Mouse (Mus musculus): Measurements from ENCODE around the gene Furin. TPM values are rescaled to one million over a fixed set of nuclear protein-coding genes. Genes with fewer than 3 reads are reported as not detected.
"Not testable (repeated sequence)": the region's sequence is repeated elsewhere in the genome, so short reads cannot be mapped to it uniquely, and the experiment has no call there.

The Furin gene
- total RNA-seq, 2 experiments from 2014 or later, result 38.0 to 40.7 TPM

DNA sequence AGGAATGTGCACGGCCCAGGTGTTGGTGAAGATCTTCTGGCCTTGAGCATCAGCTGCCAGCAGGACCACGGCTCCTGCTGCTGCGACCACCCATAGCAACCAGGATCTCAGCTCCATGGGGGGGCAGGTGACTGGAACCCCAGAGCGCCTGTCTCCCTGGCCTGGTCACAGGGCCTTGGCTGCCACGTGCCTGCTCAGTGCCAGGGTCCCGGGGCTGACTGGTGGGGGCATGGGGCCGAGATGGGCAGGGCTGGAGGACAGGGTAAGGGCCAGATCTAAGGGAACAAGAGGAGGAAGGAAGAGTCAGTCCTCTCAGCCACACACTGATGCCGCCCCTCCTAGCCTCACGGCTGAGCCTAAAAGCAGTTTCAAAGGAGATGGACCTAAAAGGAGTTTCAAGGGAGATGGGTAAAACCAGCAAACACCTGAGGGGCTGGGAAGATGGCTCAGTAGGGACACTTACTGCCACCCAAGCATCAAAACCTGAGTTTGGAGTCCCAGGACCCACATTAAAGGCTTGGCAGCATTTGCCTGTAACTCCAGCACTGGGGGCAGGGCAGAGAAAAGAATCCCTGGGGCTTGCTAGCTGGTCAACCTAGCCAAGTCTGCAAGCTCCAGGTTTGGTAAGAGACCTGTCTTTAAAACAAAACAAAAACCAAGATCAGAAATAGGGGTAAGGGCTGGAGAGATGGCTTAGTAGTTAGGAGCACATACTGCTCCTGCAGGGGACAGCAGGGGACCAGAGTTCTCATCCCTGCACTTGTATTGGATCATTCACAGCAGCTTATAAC is 6.4 kb downstream of the Furin start:
- TF ChIP-seq CTCF (IDR thresholded peaks at IDR 0.05), result no peak; the same call in 1 of the 2 replicates
- Histone ChIP-seq H3K27ac (peak overlapping the region; percentile 74), H3K4me3 (no peak overlapping the region)
- intact Hi-C loops (cut with DNase I), result loop anchor here (5.0 kb wide), 1 partner anchor 138 kb away; the partner anchor contains the start of gene Blm
- no peak for DNase-seq (ENCODE audit: extremely low spot score in 1 of 2, low spot score in 2 of 2)

GRCm38 (mm10) chr7:80397986-80398385 is 7.2 kb downstream of the Furin start:
- Histone ChIP-seq H3K4me3 (no peak overlapping the region), H3K27ac (peak overlapping the region; percentile 74)
- DNase-seq (ENCODE audit: extremely low spot score in 1 of 2, low spot score in 2 of 2), result peak; percentile 41 to 66
- TF ChIP-seq CTCF (IDR thresholded peaks at IDR 0.05), result no peak
- intact Hi-C loops (cut with DNase I), result loop anchor here (5.0 kb wide), 1 partner anchor 139 kb away; the partner anchor contains the start of gene Blm

DNA sequence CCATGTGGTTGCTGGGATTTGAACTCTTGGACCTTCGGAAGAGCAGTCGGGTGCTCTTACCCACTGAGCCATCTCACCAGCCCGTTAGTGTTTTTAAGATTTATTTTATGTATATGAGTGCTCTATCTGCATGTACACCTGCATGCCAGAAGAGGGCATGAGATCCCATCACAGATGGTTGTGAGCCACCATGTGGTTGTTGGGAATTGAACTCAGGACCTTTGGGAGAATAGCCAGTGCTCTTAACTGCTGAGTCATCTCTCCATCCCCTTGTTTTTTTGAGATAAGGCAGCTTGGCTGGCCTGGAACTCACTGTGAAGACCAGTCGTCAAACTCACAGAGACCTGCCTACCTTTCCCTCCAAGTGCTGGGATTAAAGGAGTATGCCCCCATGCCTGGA is 8.8 kb downstream of the Furin start:
- not testable (repeated sequence) for H3K27ac ChIP-seq; DNase-seq (ENCODE audit: extremely low spot score in 1 of 2, low spot score in 2 of 2); H3K4me3 ChIP-seq
- peak; percentile 37 for TF ChIP-seq CTCF (IDR thresholded peaks at IDR 0.05)
- intact Hi-C loops (cut with DNase I), result loop anchor here (5.0 kb wide), 1 partner anchor 141 kb away; the partner anchor contains the start of gene Blm

GRCm38 (mm10) chr7:80394600-80394999 is 10.6 kb downstream of the Furin start:
- intact Hi-C loops (cut with DNase I), result no loop called here
- DNase-seq (ENCODE audit: extremely low spot score in 1 of 2, low spot score in 2 of 2), result no peak
- Histone ChIP-seq H3K27ac (no peak overlapping the region), H3K4me3 (no peak overlapping the region)
- TF ChIP-seq CTCF (IDR thresholded peaks at IDR 0.05), result no peak

- TF ChIP-seq CTCF (IDR thresholded peaks at IDR 0.05), result no peak
- no peak overlapping the region for H3K4me3 ChIP-seq
- intact Hi-C loops (cut with DNase I), result no loop called here
- no peak overlapping the region for H3K27ac ChIP-seq
- no peak for DNase-seq (ENCODE audit: extremely low spot score in 1 of 2, low spot score in 2 of 2)
These were observed 13.1 kb downstream of the Furin start for GRCm38 (mm10) chr7:80392119-80392518.

DNA sequence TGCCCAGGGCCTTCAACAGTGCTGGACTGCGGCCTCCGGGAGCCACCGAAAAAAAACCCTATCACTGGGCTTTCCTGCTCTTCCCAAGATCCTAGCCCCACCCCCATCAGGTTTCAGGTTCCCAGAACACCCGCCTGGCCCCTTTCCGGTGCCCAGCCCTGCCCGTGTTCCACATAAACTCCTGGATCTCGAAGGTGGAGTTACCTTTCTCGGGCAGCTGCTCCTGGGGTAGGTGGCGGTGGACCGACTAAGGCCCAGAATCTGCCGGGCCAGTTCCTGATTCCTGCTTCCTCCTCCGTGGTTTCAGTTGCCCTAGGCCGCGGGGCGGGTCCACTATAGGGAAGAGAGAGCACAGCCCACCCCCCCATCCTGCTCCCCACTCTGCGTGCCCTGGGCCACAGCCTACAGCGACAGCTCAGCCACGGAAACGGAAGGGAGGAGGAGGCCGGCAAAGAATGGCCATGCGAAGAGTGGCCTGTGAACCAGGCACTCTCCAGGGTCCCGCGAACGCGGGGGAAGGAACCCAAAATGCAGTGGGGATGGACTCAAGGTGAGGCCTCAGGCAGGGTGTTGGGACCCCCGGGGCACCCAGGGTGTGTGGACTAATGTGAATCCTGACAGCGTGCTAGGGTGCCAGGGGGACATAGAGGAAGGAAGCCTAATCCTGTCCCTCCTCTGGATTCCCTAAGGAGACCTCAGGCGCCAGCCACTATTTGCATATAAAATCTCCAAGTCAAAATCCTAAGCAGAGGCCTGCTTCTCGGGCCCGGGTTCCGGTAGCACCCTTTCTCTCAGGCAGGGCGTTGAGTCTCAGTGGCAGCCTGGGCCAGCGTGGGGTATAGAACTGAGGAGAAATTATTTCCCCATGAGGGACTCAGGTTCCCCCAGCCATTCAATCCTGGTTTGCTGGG is 17.3 kb downstream of the Furin start, which contains the start of gene Fes:
Gene Fes, minus strand, starts transcription at position 314 of the 911 bp plus-strand sequence.
- DNase-seq (ENCODE audit: extremely low spot score in 1 of 2, low spot score in 2 of 2), result no peak
- H3K4me3 ChIP-seq, result peak within 1 kb of the TSS; percentile 36
- peak within 1 kb of the TSS; percentile 67; the same call in 1 of the 2 replicates for H3K27ac ChIP-seq
- no peak for TF ChIP-seq CTCF (IDR thresholded peaks at IDR 0.05)
- intact Hi-C loops (cut with DNase I), result loop anchor here (5.0 to 10.0 kb wide), 2 partner anchors 334 to 457 kb away; no protein-coding TSS in a partner anchor

GRCm38 (mm10) chr7:80387033-80387632 is 18.1 kb downstream of the Furin start:
- no peak for TF ChIP-seq CTCF (IDR thresholded peaks at IDR 0.05)
- Histone ChIP-seq H3K27ac (peak overlapping the region; percentile 67; the same call in 1 of the 2 replicates), H3K4me3 (peak overlapping the region; percentile 36)
- intact Hi-C loops (cut with DNase I), result loop anchor here (5.0 to 10.0 kb wide), 2 partner anchors 335 to 458 kb away; no protein-coding TSS in a partner anchor
- no peak for DNase-seq (ENCODE audit: extremely low spot score in 1 of 2, low spot score in 2 of 2)

DNA sequence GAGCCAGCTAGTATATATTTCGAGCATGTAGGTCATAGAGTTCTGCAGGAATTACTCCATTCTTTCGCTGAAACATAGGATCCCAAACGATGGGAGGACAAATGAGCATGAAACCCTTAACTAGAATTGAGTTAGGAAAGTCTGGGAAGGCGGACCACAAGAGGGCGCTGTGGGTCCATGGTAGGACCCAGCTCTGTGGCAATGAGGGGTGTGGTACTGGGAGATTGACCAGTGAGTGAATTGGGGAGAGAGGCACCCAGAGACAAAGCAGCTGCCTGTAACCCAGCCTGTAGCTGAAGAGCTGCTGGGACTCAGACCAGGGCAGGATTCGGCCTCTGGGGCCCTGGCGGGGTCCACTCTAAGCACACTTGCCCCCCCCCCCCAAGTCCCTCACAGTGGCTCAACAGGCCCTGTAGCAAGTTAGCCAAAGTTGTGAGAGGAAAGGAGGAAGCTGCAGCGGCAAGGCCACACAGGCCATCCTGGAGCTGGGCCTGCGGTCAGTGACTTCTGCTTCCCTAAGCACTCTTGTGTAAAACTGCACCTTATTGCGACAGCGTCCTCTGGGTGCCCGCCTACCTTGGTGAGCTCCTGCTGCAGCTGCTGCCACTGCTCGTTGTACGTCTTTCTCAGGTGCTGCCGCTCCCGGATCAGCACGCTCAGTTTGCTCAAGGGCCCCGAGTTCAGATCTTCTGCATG is 18.9 kb downstream of the Furin start:
- no peak overlapping the region for H3K27ac ChIP-seq
- peak; percentile 98 for TF ChIP-seq CTCF (IDR thresholded peaks at IDR 0.05)
- intact Hi-C loops (cut with DNase I), result loop anchor here (1.0 to 10.0 kb wide), 4 partner anchors 194 to 458 kb away; no protein-coding TSS in a partner anchor
- peak overlapping the region; percentile 36; the same call in 1 of the 2 replicates for H3K4me3 ChIP-seq
- DNase-seq (ENCODE audit: extremely low spot score in 1 of 2, low spot score in 2 of 2), result peak; percentile 85 to 92

- no peak for TF ChIP-seq CTCF (IDR thresholded peaks at IDR 0.05)
- no peak overlapping the region for H3K27ac ChIP-seq
- no peak overlapping the region for H3K4me3 ChIP-seq
- intact Hi-C loops (cut with DNase I), result loop anchor here (10.0 kb wide), 1 partner anchor 462 kb away; no protein-coding TSS in a partner anchor
- no peak for DNase-seq (ENCODE audit: extremely low spot score in 1 of 2, low spot score in 2 of 2)
These were observed 22.3 kb downstream of the Furin start for GRCm38 (mm10) chr7:80382919-80383318.

DNA sequence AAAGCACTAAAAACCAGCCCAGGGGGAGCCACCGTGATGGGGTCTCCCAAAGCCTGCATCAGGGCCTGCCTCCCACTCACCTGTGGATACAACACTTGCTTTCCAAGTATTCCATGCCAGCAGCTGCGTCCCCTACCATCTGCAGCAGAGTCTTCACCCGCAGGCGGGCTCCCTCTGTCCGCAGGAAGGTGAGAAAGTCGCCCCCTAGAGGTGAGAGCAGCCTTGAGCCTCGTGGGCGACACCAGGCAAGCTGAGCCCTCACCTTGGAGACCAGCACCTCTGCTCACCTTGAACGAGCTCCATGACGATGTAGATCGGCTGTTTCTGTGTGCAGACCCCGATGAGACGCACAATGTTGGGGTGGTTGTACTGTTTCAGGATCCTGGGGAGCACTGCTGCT is 25.7 kb downstream of the Furin start:
- H3K27ac ChIP-seq, result no peak overlapping the region
- peak; percentile 48 for TF ChIP-seq CTCF (IDR thresholded peaks at IDR 0.05)
- intact Hi-C loops (cut with DNase I), result loop anchor here (10.0 kb wide), 1 partner anchor 235 kb away; no protein-coding TSS in a partner anchor
- H3K4me3 ChIP-seq, result no peak overlapping the region
- DNase-seq (ENCODE audit: extremely low spot score in 1 of 2, low spot score in 2 of 2), result no peak

Measured in left cerebral cortex, adult 2 months (tissue).